Mouse (Mus musculus) lung, adult 2 months (tissue): Measurements from ENCODE around the gene Vdac1. TPM values are rescaled to one million over a fixed set of nuclear protein-coding genes. Genes with fewer than 3 reads are reported as not detected.
"Not testable (repeated sequence)": the region's sequence is repeated elsewhere in the genome, so short reads cannot be mapped to it uniquely, and the experiment has no call there.

Experiments used
- DNase-seq: peaks from one replicate; pipeline ENCODE4 v3.0.0; 2022
- H3K4me1 ChIP-seq: fragments of 200-500 bp; 2 replicates; pipeline ENCODE4 v1.6.1; 2011; ENCODE audit warnings: low read length; ENCODE audit not compliant: control insufficient read depth, insufficient read depth
- H3K4me3 ChIP-seq: fragments of 200-500 bp; replicated peaks from 2 replicates; pipeline ENCODE3; 2011; ENCODE audit warnings: low read depth, mild to moderate bottlenecking, control low read depth, low read length; ENCODE audit errors: extremely low read depth
- CTCF ChIP-seq: fragments of 200-500 bp; IDR thresholded peaks from 2 replicates; pipeline ENCODE4 v1.5.1; 2011; ENCODE audit warnings: mild to moderate bottlenecking, low read length, control low read depth; ENCODE audit not compliant: insufficient read depth
- POLR2A ChIP-seq: fragments of 200-500 bp; IDR thresholded peaks from 2 replicates; pipeline ENCODE4 v1.6.1; 2011; ENCODE audit warnings: low read depth, mild to moderate bottlenecking, control low read depth, low read length, borderline replicate concordance; ENCODE audit errors: extremely low read depth
- WGBS: fragments of 180-500 bp; shearing (Covaris S2); methylation state at CpG from one replicate; pipeline ENCODE4 v1.1.7; 2018; 5-methylcytosine and 5-hydroxymethylcytosine counted together
- polyA plus RNA-seq: library from polyadenylated mRNA; depleted of rRNA; stranded (reverse); fragments of >200 nt; gene quantifications from 2 replicates; pipeline ENCODE4 v1.2.3, GENCODE M21; 2012

The Vdac1 gene
- polyA plus RNA-seq, 1 experiment: 65.1 TPM

GRCm38 (mm10) chr11:52384667-52385066 is 24.0 kb downstream of the Vdac1 start:
- H3K4me3 ChIP-seq: no peak overlapping the region
- no peaks in the 10 kb centered on the region for H3K4me1 ChIP-seq
- WGBS: 53% methylated on average over 3 of the region's 3 CpGs
- TF ChIP-seq POLR2A (no peak), CTCF (no peak)
- no peak for DNase-seq

GRCm38 (mm10) chr11:52386892-52387291 is 26.2 kb downstream of the Vdac1 start:
- no peak for DNase-seq
- 92% methylated on average over 3 of the region's 3 CpGs for WGBS
- no peak overlapping the region for H3K4me3 ChIP-seq
- H3K4me1 ChIP-seq: no peaks in the 10 kb centered on the region
- TF ChIP-seq CTCF (no peak), POLR2A (no peak)

GRCm38 (mm10) chr11:52388150-52388549 is 27.5 kb downstream of the Vdac1 start:
- TF ChIP-seq POLR2A: no peak
- no peak for TF ChIP-seq CTCF
- no peaks in the 10 kb centered on the region for H3K4me1 ChIP-seq
- DNase-seq: no peak
- H3K4me3 ChIP-seq: no peak overlapping the region
- WGBS: 91% methylated on average over 12 of the region's 12 CpGs

GRCm38 (mm10) chr11:52388979-52389378 is 28.3 kb downstream of the Vdac1 start:
- H3K4me1 ChIP-seq, H3K4me3 ChIP-seq, DNase-seq: not testable (repeated sequence)
- 79% methylated on average over 5 of the region's 5 CpGs for WGBS

- no peak for TF ChIP-seq POLR2A
- no peak for TF ChIP-seq CTCF
- 88% methylated on average over 7 of the region's 7 CpGs for WGBS
- Histone ChIP-seq H3K4me1 (no peaks in the 10 kb centered on the region), H3K4me3 (no peak overlapping the region)
- no peak for DNase-seq
These were observed 29.3 kb downstream of the Vdac1 start for GRCm38 (mm10) chr11:52389933-52390332.

GRCm38 (mm10) chr11:52394494-52394893 is 33.8 kb downstream of the Vdac1 start:
- TF ChIP-seq CTCF (no peak), POLR2A (no peak)
- 65% methylated on average over 4 of the region's 4 CpGs for WGBS
- DNase-seq: no peak
- H3K4me1 ChIP-seq: no peaks in the 10 kb centered on the region
- H3K4me3 ChIP-seq: no peak overlapping the region

GRCm38 (mm10) chr11:52395343-52395742 is 34.7 kb downstream of the Vdac1 start:
- WGBS: 39% methylated on average over 4 of the region's 4 CpGs
- Histone ChIP-seq H3K4me1 (peaks cover under 1% of the 10 kb centered on the region; the same call in 1 of the 2 replicates), H3K4me3 (no peak overlapping the region)
- no peak for DNase-seq
- TF ChIP-seq CTCF (no peak), POLR2A (no peak)

GRCm38 (mm10) chr11:52395940-52396596 is 35.4 kb downstream of the Vdac1 start, which contains the start of gene 9530068E07Rik:
Gene 9530068E07Rik, plus strand, starts transcription at chr11:52396428.
- Histone ChIP-seq H3K4me3 (peak within 1 kb of the TSS; percentile 86), H3K4me1 (peaks cover 3% of the 10 kb centered on the region; the same call in 1 of the 2 replicates)
- TF ChIP-seq POLR2A: peak; percentile 79
- no peak for TF ChIP-seq CTCF
- WGBS: 1% methylated on average over 38 of the region's 38 CpGs
- peak; percentile 89 for DNase-seq

- TF ChIP-seq POLR2A: no peak
- H3K4me1 ChIP-seq: peaks cover 3% of the 10 kb centered on the region; the same call in 1 of the 2 replicates
- peak overlapping the region; percentile 86 for H3K4me3 ChIP-seq
- WGBS: under 1% methylated on average over 33 of the region's 33 CpGs
- DNase-seq: no peak
These were observed 36.0 kb downstream of the Vdac1 start for GRCm38 (mm10) chr11:52396597-52397188.

GRCm38 (mm10) chr11:52397385-52397987 is 36.8 kb downstream of the Vdac1 start:
- peaks cover 3% of the 10 kb centered on the region; the same call in 1 of the 2 replicates for H3K4me1 ChIP-seq
- H3K4me3 ChIP-seq: no peak overlapping the region
- WGBS: 79% methylated on average over 4 of the region's 4 CpGs
- DNase-seq: no peak
- TF ChIP-seq POLR2A: no peak
- TF ChIP-seq CTCF: no peak
